Mouse (Mus musculus) layer of hippocampus, adult 18-20 months (tissue): ENCODE data around the gene Slc45a1. TPM values are rescaled to one million over a fixed set of nuclear protein-coding genes. Genes with fewer than 3 reads are reported as not detected.
A peak's percentile ranks its signal among the peaks of the same experiment; 100 is the strongest.

ENCODE experiments used
- DNase-seq, 2 experiments: peaks; one replicate each; pipeline ENCODE4 v3.0.0; 2022; ENCODE audit warnings: low spot score in 2 of 2
- total RNA-seq, 2 experiments: library from RNA; stranded (reverse); gene quantifications; 2 replicates each; pipeline ENCODE4 v1.2.3; 2021

The Slc45a1 gene
- total RNA-seq, 2 experiments from 2014 or later: 37.8 to 39.3 TPM

DNA sequence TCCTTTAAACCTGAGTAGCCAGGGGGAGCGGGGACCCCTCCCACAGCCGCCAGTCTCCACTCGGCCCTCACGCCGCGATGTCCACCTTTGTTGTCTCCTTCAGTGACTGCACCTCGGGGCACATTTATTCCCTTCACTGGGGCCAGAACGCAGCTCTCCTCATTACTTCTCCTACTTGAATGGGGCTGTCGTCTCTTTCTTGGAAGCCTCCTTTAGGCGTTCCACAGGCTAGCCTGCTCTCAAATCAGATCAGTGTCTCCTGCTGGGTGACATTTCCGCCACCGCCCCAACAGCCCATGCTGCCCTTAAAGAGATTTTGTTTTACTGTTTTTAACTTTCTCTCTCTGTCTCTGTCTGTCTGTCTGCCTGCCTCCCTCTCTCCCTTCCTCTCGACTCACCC lies 9.9 kb upstream of the Slc45a1 start:
- no peak for DNase-seq

DNA sequence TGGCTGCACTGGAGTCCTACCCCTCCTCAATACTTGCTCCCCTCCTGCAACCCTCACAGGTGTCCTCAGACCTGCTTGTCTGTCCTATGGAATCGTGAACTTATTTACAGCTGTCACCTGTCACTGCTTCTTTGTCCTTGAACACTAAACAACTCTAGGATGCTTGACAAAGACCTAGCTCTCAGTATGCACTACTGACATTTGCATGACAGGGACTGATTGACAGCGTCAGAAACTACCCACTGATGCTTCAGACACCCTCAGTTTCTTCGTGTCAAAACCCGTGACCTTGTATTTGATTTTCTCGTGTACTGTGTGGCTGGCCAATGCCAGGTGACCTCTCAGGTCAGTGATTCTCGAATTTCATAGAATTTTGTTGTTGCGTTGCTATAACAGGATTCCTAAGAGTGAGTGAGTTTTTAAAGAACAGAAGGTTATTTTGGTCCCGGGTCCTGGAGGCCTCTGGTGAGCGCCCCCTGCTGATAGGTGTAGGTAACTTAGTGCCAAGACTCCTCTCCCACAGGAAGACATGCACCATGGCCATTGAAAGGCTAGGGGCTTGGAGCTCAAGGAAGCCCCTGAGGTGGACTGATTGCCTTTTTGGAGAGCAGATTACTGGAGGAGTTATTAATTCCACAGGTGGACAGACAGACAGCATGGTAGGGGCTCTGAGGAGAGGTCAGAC lies 8.1 kb upstream of the Slc45a1 start:
- no peak for DNase-seq

DNA sequence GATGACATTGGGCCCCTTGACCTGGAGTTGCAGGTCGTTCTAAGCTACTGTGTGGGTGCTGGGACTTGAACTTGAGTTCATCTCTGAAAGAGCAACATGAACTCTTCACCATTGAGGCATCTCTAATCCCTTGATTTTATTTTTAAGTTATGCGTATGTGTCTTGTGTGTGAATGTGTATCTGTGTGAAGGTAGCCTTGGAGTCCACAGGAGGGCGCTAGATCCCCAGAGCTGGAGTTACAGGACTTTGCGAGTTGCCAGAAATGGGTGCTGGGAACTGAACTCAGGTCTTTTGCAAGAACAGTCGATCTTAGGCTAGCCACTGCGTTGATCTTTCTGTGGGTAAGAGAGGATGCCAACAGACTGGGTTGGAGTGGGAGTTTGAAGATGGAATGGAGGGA lies 4.5 kb upstream of the Slc45a1 start:
- no peak for DNase-seq

GRCm38 (mm10) chr4:150655989-150656388 lies 4.0 kb upstream of the Slc45a1 start:
- DNase-seq: peak; percentile 74 to 83

DNA sequence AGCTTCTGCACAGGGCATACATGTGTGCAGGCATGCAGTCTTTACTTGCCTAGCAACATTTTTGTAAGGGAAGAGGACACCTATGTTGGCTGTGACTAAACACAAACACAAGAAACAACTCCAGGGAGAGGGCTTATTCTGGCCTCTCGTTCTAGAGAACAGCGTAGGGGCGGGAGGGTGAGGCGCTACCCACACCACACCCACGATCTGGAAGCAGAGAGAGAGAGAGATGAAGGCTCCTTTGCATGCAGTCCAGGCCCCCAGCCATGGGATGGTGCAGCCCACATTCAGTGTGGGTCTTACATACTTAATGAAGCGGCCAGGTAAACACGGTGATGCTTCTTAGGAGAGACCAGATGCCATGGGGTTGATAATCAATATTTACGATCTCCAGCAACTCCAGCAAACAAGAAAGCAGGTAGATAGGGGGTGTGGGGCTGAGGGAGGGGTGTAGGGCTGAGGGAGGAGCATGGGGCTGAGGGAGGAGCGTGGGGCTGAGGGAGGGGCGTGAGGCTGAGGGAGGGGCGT lies 1.2 kb upstream of the Slc45a1 start:
- DNase-seq: no peak

GRCm38 (mm10) chr4:150649327-150649726 lies 2.6 kb downstream of the Slc45a1 start:
- no peak for DNase-seq

DNA sequence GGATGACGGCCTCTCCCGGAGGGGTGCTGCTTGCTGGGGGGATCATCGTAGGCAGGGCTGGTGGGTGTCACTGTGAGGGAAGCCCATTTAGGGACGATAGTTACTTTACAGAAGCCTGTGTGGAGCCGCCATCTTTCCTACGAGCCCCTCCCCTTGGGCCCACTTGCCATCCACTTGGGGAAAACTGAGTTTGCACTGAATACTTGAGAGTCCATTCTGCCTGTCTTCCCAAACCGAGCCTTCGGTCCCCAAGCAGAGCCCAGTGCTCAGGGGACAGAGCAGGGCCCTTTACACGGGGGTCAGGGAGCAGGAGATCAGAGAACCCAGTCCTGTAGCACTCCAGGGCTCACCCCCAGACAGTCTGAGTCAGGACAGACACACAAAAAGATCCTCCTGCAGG lies 7.7 kb downstream of the Slc45a1 start:
- no peak for DNase-seq

GRCm38 (mm10) chr4:150636635-150637034 lies 15.3 kb downstream of the Slc45a1 start:
- no peak for DNase-seq

DNA sequence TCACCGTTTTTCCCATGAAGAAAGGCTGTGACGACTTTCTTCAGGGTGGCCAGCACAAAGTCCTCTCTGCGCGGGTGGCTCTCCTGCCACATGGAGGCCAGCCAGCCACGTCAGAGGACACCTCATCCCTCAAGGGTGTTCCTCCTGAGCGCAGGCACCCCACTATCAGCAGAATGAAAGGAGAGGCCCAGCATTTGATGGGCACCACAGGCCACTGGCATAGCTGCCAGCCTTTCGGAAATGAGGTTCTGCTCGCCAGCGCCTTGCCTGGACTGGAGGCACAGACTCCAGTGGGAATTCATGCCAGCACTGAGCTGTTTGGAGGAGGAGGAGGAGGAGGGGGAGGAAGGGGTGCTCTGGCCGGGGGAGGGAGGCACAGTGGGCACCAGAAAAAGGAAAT lies 16.4 kb downstream of the Slc45a1 start:
- DNase-seq: no peak

GRCm38 (mm10) chr4:150629266-150629665 lies 22.7 kb downstream of the Slc45a1 start:
- DNase-seq: no peak

DNA sequence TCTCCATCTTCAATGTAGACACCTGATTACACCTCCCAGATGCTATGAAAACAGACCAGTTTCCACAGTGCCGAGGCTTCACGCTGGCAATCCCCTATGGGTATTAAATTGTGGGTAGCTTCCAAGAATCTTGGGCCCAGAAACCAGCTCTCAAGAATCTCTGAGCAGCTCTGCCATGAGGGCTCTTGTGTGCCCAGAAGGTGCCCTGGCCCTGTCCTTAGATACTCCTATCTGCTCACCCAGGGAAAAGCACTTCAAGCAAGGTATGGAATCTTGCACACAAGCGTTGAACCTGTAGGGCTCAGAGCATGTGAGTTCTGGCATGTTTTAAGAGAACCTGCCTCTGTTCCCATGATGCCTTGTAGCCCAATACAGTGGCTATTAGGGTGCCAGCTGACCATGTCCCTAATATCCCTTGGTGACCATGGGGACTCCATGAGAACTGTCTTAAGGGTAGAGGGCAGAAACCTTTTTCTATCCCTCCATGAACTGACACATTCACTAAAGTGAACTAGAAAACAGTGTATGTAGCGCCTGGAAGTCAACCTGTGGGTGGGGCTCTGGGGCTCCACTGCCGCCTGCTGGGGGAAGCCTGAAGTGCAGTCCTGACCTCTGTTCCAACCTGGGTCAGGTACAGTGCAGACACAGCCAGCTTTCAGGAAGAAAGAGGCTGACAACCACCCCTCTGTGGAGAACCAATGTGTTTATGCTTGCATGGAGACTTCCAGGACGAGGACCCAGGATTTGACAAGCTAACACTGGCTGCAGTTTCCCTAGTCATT lies 25.8 kb downstream of the Slc45a1 start:
- peak in 1 of 2 experiments; percentile 70 for DNase-seq

DNA sequence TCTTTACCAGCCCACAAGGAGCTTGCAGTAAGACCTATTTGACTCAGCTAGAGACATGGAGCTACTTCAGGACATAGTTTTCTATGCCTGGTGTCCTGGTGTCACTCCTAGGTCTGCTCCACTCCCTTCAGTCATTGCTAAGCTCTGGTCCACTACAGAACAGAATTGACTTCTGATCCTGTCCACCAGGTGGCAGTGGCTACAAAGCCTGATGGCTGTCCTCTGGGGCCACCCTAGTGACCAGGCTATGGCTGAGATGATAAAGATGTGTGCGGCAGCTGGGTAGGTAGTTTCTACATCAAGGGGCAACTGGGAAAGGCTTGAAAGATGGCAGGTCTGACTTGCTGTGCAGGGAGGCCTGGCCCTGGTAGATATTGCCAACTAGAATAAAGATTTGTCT lies 26.5 kb downstream of the Slc45a1 start:
- peak in 1 of 2 experiments; percentile 69 for DNase-seq

- no peak for DNase-seq
These were observed 27.0 kb downstream of the Slc45a1 start for GRCm38 (mm10) chr4:150624933-150625332.

DNA sequence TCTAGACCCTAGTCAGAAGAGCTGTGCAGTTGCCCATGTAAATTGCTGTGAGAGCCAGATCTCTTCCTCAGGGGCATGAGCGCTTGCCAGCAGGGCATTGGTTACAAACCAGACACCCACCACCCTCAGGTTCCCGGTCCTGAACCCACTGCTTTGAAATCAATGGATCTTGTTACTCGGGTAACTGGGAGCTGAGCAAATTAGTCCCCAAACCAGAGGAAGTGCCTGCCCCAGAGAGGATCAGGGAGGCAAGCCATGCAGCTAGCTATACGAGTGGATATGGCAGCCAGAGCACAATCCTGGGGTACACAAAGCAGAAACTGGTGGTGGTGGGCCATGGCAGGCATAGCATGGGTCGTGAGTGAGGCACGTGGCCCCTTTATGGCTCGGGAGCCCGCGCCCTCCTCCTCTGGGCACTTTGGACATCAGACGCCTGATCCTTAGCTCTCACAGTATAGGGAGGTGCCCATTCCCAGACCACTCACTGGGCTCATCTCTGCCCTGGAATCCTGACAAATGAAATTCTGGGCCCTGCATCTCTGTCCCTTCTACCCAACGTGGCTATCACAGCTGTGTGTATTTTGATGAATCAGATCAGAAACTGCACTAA lies 27.7 kb downstream of the Slc45a1 start:
- DNase-seq: no peak

DNA sequence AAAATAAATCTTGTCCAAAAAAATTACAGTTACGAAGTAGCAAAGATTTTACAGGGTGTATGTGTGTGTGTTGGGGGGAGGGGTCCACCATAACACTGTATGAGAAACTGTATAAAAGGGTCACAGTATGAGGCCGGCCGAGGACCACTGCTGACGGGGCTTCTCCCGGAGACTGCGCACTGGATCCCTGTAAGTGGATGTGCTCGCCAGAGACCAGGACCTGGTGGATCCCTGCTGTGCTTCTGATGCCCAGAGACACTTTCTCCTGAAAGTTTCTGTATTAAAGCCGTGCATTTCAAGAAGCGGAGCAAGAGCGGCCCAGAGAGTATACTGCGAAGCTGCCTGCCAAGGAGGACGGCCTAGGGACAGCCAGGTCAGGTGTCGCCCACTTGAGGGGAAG lies 29.3 kb downstream of the Slc45a1 start:
- DNase-seq: no peak

- no peak for DNase-seq
These were observed 33.0 kb downstream of the Slc45a1 start for GRCm38 (mm10) chr4:150619011-150619410.

DNA sequence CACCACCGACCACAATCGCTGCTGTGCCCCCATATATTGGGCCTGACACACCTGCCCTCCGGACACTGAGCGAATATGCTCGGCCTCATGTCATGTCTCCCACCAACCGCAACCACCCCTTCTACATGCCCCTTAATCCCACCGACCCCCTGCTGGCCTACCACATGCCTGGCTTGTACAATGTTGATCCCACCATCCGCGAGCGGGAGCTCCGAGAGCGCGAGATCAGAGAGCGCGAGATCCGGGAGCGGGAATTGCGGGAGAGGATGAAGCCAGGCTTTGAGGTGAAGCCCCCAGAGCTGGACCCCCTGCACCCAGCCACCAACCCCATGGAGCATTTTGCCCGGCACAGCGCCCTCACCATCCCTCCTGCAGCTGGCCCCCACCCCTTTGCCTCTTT lies 35.1 kb downstream of the Slc45a1 start:
- no peak for DNase-seq

- DNase-seq: no peak
These were observed 35.9 kb downstream of the Slc45a1 start for GRCm38 (mm10) chr4:150616029-150616420.

GRCm38 (mm10) chr4:150615251-150616028 lies 36.5 kb downstream of the Slc45a1 start:
- DNase-seq: no peak

- no peak for DNase-seq
These were observed 38.3 kb downstream of the Slc45a1 start for GRCm38 (mm10) chr4:150613715-150614114.

DNA sequence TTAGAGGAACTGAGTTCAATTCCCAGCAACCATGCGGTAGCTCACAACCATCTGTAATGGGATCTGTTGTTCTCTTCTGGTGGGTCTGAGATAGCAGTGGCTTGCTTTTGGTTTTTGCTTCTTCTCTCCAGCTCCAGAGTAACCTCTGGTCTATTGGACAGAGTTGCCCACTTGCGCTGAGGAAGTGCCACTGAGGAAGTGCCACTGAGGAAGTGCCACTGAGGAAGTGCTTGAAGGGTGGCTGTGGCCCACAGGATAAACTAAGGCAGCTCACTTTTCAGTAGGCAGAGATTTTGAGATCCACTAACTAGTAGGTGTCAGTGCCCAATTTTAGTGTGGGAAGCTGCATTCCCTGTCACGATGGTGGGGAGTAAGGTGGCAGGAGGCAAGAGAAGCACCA lies 43.3 kb downstream of the Slc45a1 start:
- DNase-seq: no peak
